ENCODE assay signal across 8 mouse cellular contexts in the genomic region with DNA sequence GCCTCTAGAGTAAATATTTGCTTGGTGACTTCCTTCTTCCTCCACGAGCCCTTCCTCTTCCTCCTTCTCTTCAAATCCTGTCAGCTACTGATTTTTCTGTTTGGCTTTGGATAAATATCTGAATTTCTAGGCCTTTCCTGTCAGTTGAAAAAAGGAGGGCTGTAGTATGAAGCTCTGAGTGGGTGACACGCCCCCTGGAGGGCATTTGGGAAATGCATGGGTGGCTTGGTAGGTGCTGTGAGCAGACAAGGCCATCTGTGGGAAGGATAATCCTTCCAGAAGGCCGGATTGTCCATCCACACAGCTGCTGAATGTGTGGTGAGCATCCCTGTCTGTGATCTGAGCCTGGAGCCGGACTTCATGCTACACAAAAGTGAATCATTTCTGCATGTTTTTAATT. TPM values are rescaled to one million over a fixed set of nuclear protein-coding genes. Genes with fewer than 3 reads are reported as not detected.
A peak's percentile ranks its signal among the peaks of the same experiment; 100 is the strongest.
DNase-seq lines count a peak whose midpoint lies in the region; ATAC-seq and TF ChIP-seq lines count a peak whose summit lies in the region.

No protein-coding gene starts in this region.

- WGBS in heart, postnatal 0 days, result 56% methylated on average over 4 of the region's 4 CpGs
- 38% methylated on average over 4 of the region's 4 CpGs for WGBS in liver, postnatal 0 days (ENCODE audit: insufficient replicate concordance)

- no peak overlapping the region for H3K27ac ChIP-seq in heart, postnatal 0 days (ENCODE audit: low read depth)
- H3K27ac ChIP-seq in liver, postnatal 0 days (ENCODE audit: low read depth), result no peak overlapping the region

- ATAC-seq in heart, postnatal 0 days (ENCODE audit: insufficient read depth, low read depth), result no peak
- no peak for ATAC-seq in liver, postnatal 0 days

- no peaks in the 10 kb centered on the region for H3K36me3 ChIP-seq in heart, postnatal 0 days (replicated peaks; ENCODE audit: control insufficient read depth, insufficient read depth, low read length)
- no peaks in the 10 kb centered on the region for H3K36me3 ChIP-seq in liver, postnatal 0 days (replicated peaks; ENCODE audit: insufficient read depth, low read length)
- no peaks in the 10 kb centered on the region for H3K36me3 ChIP-seq in splenic B cell, adult 2 months (ENCODE audit: control insufficient read depth, insufficient read depth, low read length, poor library complexity, severe bottlenecking)

- H3K4me3 ChIP-seq in heart, postnatal 0 days (ENCODE audit: low read depth, low read length), result no peak overlapping the region
- no peak overlapping the region for H3K4me3 ChIP-seq in liver, postnatal 0 days (ENCODE audit: low read depth, low read length)

- H3K4me1 ChIP-seq in heart, postnatal 0 days (ENCODE audit: control insufficient read depth, insufficient read depth), result peaks cover 26% of the 10 kb centered on the region
- peaks cover 20% of the 10 kb centered on the region for H3K4me1 ChIP-seq in liver, postnatal 0 days (ENCODE audit: insufficient read depth)

- no peak overlapping the region for H3K4me2 ChIP-seq in heart, postnatal 0 days (ENCODE audit: low read depth, low read length)
- no peak overlapping the region for H3K4me2 ChIP-seq in liver, postnatal 0 days (ENCODE audit: low read depth, low read length)

- intact Hi-C loops in heart, postnatal 25 days (cut with DNase I), result no loop called here

- no peak for TF ChIP-seq EP300 in heart, postnatal 0 days (IDR thresholded peaks at IDR 0.05; ENCODE audit: low read depth)
- TF ChIP-seq EP300 in liver, postnatal 0 days (IDR thresholded peaks at IDR 0.05; ENCODE audit: low read depth), result no peak

- H3K9me3 ChIP-seq in heart, postnatal 0 days (replicated peaks; ENCODE audit: control insufficient read depth, low read length), result no peaks in the 10 kb centered on the region
- no peaks in the 10 kb centered on the region for H3K9me3 ChIP-seq in liver, postnatal 0 days (ENCODE audit: low read length)

- peak; percentile 57 for TF ChIP-seq CTCF in heart, postnatal 0 days (IDR thresholded peaks at IDR 0.05; ENCODE audit: low read depth)
- TF ChIP-seq CTCF in liver, postnatal 0 days (IDR thresholded peaks at IDR 0.05; ENCODE audit: low read depth), result peak; percentile 71

- no peak for DNase-seq in heart, postnatal 0 days (ENCODE audit: low spot score)
- DNase-seq in heart, postnatal 25 days (ENCODE audit: low spot score), result no peak
- DNase-seq in urinary bladder, postnatal 14 days (ENCODE audit: low spot score), result peak; percentile 35
- no peak for DNase-seq in urinary bladder, adult 2 months (ENCODE audit: low spot score)
- DNase-seq in cerebellum, postnatal 25 days, result peak; percentile 44 to 64
- DNase-seq in liver, postnatal 0 days, result peak; percentile 52
- peak; percentile 65 for DNase-seq in splenic B cell, adult 2 months (ENCODE audit: low read depth, low spot score)
- DNase-seq in frontal cortex, postnatal 36 days (ENCODE audit: low spot score in 2 of 2), result no peak

- H3K27me3 ChIP-seq in heart, postnatal 0 days (ENCODE audit: control insufficient read depth, insufficient read depth, low read length), result no peaks in the 10 kb centered on the region
- H3K27me3 ChIP-seq in liver, postnatal 0 days (ENCODE audit: insufficient read depth, low read length), result no peaks in the 10 kb centered on the region
- H3K27me3 ChIP-seq in splenic B cell, adult 2 months (ENCODE audit: control insufficient read depth, insufficient read depth, low read length, poor library complexity, severe bottlenecking), result no peaks in the 10 kb centered on the region

- no peak overlapping the region for H3K9ac ChIP-seq in heart, postnatal 0 days (replicated peaks; ENCODE audit: low read depth, low read length)
- H3K9ac ChIP-seq in liver, postnatal 0 days (replicated peaks), result no peak overlapping the region

RNA-seq across cellular contexts. Expression of gene Arntl, which starts 48.8 kb away (rescaled TPM):
- 8.0 and 9.3 TPM in 2 replicates for total RNA-seq in heart, postnatal 0 days (2014; rRNA removed; ENCODE audit: low replicate concordance)
- polyA plus RNA-seq in heart, postnatal 0 days (2015; fragmentation: Nextera tagmentation; extraction: Ambion mirVana), result 3.7 and 4.6 TPM in 2 replicates
- total RNA-seq in heart, postnatal 25 days (2021), result 10 to 100 TPM in 1 of 2 experiments, 1 to 10 TPM in 1; 3.4 to 23.9 TPM
- polyA plus RNA-seq in urinary bladder, adult 2 months (2012; rRNA removed), result 2.7 and 3.1 TPM in 2 replicates
- polyA plus RNA-seq in liver, postnatal 0 days (2015; fragmentation: Nextera tagmentation; extraction: Ambion mirVana), result 7.0 and 8.9 TPM in 2 replicates

Comparison
In these comparisons a context has a peak if more than half of its experiments do, and no peak if none do; other contexts are left out.
1. DNase-seq: peak in urinary bladder, postnatal 14 days (single experiment), cerebellum, postnatal 25 days (2 of 2), liver, postnatal 0 days (single experiment) and splenic B cell, adult 2 months (single experiment); none in heart, postnatal 0 days (single experiment), heart, postnatal 25 days (single experiment), urinary bladder, adult 2 months (single experiment) and frontal cortex, postnatal 36 days (0 of 2).